Mouse (Mus musculus): Measurements from ENCODE around the gene Epb41l3.

DNA sequence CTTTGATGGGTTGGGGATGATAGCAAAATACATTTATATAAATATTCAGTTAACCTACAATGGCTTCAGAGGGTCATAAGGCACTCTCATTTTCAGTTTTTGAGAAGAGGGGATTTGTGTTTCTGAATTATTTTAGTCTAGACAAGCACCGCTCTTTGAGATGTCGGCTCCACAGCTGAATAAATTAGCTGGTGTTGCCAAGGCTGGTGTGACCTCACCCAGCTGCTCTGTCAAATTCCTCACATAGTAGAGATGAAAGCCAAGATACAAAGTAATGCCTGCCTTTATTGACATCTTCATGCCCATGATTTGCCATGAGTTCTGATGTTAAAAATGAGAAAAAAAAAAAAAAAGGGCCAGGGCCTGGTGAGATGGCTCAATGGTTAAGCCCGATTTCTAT lies 214.8 kb downstream of the Epb41l3 start:
- no peak for TF ChIP-seq POLR2A (IDR thresholded peaks at IDR 0.05; ENCODE audit: borderline replicate concordance, insufficient read depth, low read length)
- no peak for TF ChIP-seq CTCF (IDR thresholded peaks at IDR 0.05; ENCODE audit: borderline replicate concordance, insufficient read depth, low read depth, low read length)
